Mouse (Mus musculus) neural tube, embryonic 14.5 days (tissue): Measurements from ENCODE around the gene Resf1. TPM values are rescaled to one million over a fixed set of nuclear protein-coding genes. Genes with fewer than 3 reads are reported as not detected.
"Not testable (repeated sequence)": the region's sequence is repeated elsewhere in the genome, so short reads cannot be mapped to it uniquely, and the experiment has no call there.

Experiments used
- ATAC-seq: fragments of 200-750 bp; cut with Nextera tagmentation; 2 replicates; pipeline ENCODE4 v1.8.0; 2017; ENCODE audit warnings: low read depth, mild to moderate bottlenecking, moderate TSS enrichment, moderate library complexity
- H3K27ac ChIP-seq: fragments of 300-500 bp; sonication (generic); 2 replicates; pipeline ENCODE4 v1.5.1; 2014; ENCODE audit warnings: low read depth, mild to moderate bottlenecking, control low read depth, low read length, moderate library complexity, mixed read lengths
- H3K27me3 ChIP-seq: fragments of 300-500 bp; sonication (generic); 2 replicates; pipeline ENCODE4 v1.6.1; 2014; ENCODE audit warnings: low read length; ENCODE audit not compliant: control insufficient read depth, insufficient read depth
- H3K36me3 ChIP-seq: fragments of 300-500 bp; sonication (generic); 2 replicates; pipeline ENCODE4 v1.6.1; 2014; ENCODE audit warnings: low read length, mixed read lengths; ENCODE audit not compliant: control insufficient read depth, insufficient read depth
- H3K4me1 ChIP-seq: fragments of 300-500 bp; sonication (generic); 2 replicates; pipeline ENCODE4 v1.6.1; 2014; ENCODE audit warnings: low read length; ENCODE audit not compliant: control insufficient read depth, insufficient read depth
- H3K4me2 ChIP-seq: fragments of 300-500 bp; sonication (generic); 2 replicates; pipeline ENCODE4 v1.6.1; 2014; ENCODE audit warnings: mild to moderate bottlenecking, low read depth, low read length, control low read depth
- H3K4me3 ChIP-seq: fragments of 300-500 bp; sonication (generic); 2 replicates; pipeline ENCODE4 v1.5.1; 2014; ENCODE audit warnings: low read depth, low read length, control low read depth, mixed read lengths
- H3K9ac ChIP-seq: fragments of 300-500 bp; sonication (generic); replicated peaks from 2 replicates; pipeline ENCODE4 v1.6.1; 2014; ENCODE audit warnings: low read depth, mild to moderate bottlenecking, control low read depth, low read length, mixed read lengths
- H3K9me3 ChIP-seq: fragments of 300-500 bp; sonication (generic); 2 replicates; pipeline ENCODE4 v1.6.1; 2016; ENCODE audit warnings: low read length; ENCODE audit not compliant: control insufficient read depth
- WGBS: fragments of 180-500 bp; shearing (Covaris S2); extraction: QIAGEN DNeasy Blood & Tissue Kit; methylation state at CpG from one replicate; pipeline ENCODE4 v1.1.7; 2014; 5-methylcytosine and 5-hydroxymethylcytosine counted together
- polyA plus RNA-seq: library from polyadenylated mRNA; unstranded; fragments of >200 nt; fragmentation: Nextera tagmentation; extraction: Ambion mirVana; gene quantifications from 2 replicates; pipeline ENCODE4 v1.2.1, GENCODE M21; 2014

Gene Resf1
- polyA plus RNA-seq, 1 experiment from 2014 or later, result 30.8 TPM

DNA sequence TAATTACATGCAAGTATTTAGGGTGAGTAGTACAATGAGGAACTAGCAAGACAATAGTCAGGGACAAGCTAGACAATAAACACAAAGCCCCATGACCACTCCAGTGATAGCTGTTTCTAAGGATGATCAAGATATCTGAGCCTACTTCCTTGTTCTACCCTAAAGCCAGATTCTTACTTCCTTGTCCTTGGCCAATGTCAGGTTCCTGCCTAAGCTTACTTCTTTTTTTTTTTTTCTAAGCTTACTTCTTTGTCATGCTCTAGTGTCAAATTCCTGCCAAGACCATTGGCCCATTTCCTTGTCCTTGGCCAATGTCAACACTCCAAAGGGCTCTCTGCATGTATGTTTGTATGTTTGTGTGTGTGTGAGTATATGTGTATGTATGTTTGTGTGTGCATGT is 47.9 kb downstream of the Resf1 start:
- Histone ChIP-seq H3K4me2 (no peak overlapping the region), H3K36me3 (no peaks in the 10 kb centered on the region), H3K27me3 (no peaks in the 10 kb centered on the region), H3K27ac (no peak overlapping the region), H3K9ac (no peak overlapping the region), H3K4me1 (no peaks in the 10 kb centered on the region), H3K4me3 (no peak overlapping the region), H3K9me3 (no peaks in the 10 kb centered on the region)
- ATAC-seq, result no peak

DNA sequence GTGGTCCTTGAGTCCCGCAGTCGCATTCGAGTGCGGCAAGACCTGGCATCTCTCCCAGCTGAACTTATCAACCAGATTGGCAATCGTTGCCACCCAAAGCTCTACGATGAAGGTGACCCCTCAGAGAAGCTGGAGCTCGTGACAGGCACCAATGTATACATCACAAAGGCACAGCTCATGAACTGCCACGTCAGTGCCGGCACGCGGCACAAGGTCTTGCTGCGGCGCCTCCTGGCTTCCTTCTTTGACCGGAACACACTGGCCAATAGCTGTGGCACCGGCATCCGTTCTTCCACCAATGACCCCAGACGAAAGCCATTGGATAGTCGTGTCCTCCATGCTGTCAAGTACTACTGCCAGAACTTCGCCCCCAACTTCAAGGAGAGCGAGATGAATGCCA is 53.3 kb downstream of the Resf1 start:
- not testable (repeated sequence) for H3K4me1 ChIP-seq, H3K4me2 ChIP-seq, H3K27me3 ChIP-seq, ATAC-seq, H3K4me3 ChIP-seq, H3K9me3 ChIP-seq, H3K36me3 ChIP-seq, H3K27ac ChIP-seq, H3K9ac ChIP-seq
- 96% methylated on average over 20 of the region's 20 CpGs for WGBS

GRCm38 (mm10) chr6:149365975-149366374 is 56.8 kb downstream of the Resf1 start:
- H3K4me2 ChIP-seq, H3K9ac ChIP-seq, H3K4me3 ChIP-seq, ATAC-seq, H3K36me3 ChIP-seq, H3K27ac ChIP-seq, H3K27me3 ChIP-seq, H3K9me3 ChIP-seq, H3K4me1 ChIP-seq: not testable (repeated sequence)
- 97% methylated on average over 2 of the region's 2 CpGs for WGBS

GRCm38 (mm10) chr6:149366403-149366802 is 57.2 kb downstream of the Resf1 start:
- Histone ChIP-seq H3K4me1 (no peaks in the 10 kb centered on the region), H3K27me3 (no peaks in the 10 kb centered on the region), H3K9ac (no peak overlapping the region), H3K27ac (no peak overlapping the region), H3K9me3 (no peaks in the 10 kb centered on the region), H3K4me3 (no peak overlapping the region), H3K36me3 (no peaks in the 10 kb centered on the region), H3K4me2 (no peak overlapping the region)
- no peak for ATAC-seq
- 90% methylated on average over 2 of the region's 2 CpGs for WGBS

DNA sequence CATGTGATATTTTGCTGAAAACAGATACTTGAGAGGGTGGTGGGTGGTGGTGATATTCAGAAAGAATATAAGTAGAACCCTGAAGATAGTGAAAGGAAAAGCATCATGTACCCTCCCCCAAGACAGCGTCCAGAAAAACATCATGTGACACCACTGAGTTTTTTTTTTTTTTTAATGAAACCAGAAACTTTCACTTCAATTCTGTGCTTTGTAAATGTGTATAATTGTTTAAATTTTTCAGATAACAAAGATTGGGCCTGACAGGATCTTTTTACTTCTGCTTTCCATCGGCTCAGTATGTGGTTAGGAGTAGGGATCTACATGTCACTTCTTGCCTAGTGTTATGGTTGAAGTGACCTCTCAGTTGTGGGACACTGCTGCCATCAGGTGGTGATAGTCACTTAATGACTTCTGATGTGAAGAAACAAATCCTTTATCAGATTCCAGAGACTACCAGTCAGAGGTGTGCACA is 65.8 kb downstream of the Resf1 start:
- Histone ChIP-seq H3K9ac (no peak overlapping the region), H3K9me3 (no peaks in the 10 kb centered on the region), H3K27me3 (no peaks in the 10 kb centered on the region), H3K36me3 (no peaks in the 10 kb centered on the region), H3K4me2 (no peak overlapping the region), H3K4me3 (no peak overlapping the region), H3K4me1 (no peaks in the 10 kb centered on the region), H3K27ac (no peak overlapping the region)
- ATAC-seq, result no peak
- WGBS, result 70% methylated on average over 2 of the region's 2 CpGs

DNA sequence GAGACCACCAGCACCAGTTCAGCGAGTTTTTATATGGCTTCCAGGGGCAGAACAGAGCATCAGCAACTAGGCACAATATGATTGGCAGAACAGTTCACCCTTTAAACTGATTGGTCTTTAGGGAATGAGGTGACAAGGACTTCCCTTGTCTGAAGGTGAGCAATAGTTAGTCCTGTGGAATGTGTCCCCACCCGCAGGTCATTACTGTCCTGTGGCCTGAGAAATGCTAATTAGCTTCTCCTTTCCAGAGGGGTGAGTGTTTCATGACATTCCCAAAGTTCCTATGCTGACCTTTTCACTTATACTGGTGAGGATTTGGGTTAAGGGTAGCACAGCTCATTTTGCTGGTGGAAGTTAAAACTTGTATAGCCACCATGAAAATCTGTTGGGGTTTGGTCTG is 74.3 kb downstream of the Resf1 start:
- Histone ChIP-seq H3K4me3 (no peak overlapping the region), H3K36me3 (no peaks in the 10 kb centered on the region), H3K4me2 (no peak overlapping the region), H3K27ac (no peak overlapping the region), H3K9me3 (no peaks in the 10 kb centered on the region), H3K4me1 (no peaks in the 10 kb centered on the region), H3K27me3 (no peaks in the 10 kb centered on the region), H3K9ac (no peak overlapping the region)
- WGBS, result 77% methylated on average over 2 of the region's 2 CpGs
- no peak for ATAC-seq

Other genes with a start within 250 kb of the Resf1 start
- gene Dennd5b, start 207.7 kb upstream of the Resf1 start, polyA plus RNA-seq, result 23.3 and 32.3 TPM in 2 replicates
- not detected in 2 replicates for gene Gm10203, start 179.2 kb upstream of the Resf1 start, polyA plus RNA-seq
- gene Etfbkmt, start 169.6 kb upstream of the Resf1 start, polyA plus RNA-seq, result 6.2 and 6.7 TPM in 2 replicates
- 111 and 125 TPM in 2 replicates for gene Amn1, start 120.7 kb upstream of the Resf1 start, polyA plus RNA-seq
- 57.3 and 63.7 TPM in 2 replicates for gene Bicd1, start 99.5 kb downstream of the Resf1 start, polyA plus RNA-seq